Mouse (Mus musculus) heart, adult 9 months (tissue): ENCODE measurements around the gene BC035947.
"Not testable (repeated sequence)": the region's sequence is repeated elsewhere in the genome, so short reads cannot be mapped to it uniquely, and the experiment has no call there.

Source experiments
- DNase-seq, 2 experiments: peaks; one replicate each; pipeline ENCODE4 v3.0.0; 2022; ENCODE audit warnings: low spot score in 2 of 2

Gene BC035947

GRCm38 (mm10) chr1:78501856-78502255 is 10.1 kb downstream of the BC035947 start:
- DNase-seq, result not testable (repeated sequence)

- DNase-seq, result no peak
Measured at GRCm38 (mm10) chr1:78501036-78501435, 10.9 kb downstream of the BC035947 start.

GRCm38 (mm10) chr1:78490143-78490542 is 21.8 kb downstream of the BC035947 start:
- no peak for DNase-seq

GRCm38 (mm10) chr1:78488752-78489492 is 23.0 kb downstream of the BC035947 start, which contains the start of gene Farsb:
Gene Farsb, minus strand, starts transcription at chr1:78488897.
- peak; percentile 88 to 92 for DNase-seq

DNA sequence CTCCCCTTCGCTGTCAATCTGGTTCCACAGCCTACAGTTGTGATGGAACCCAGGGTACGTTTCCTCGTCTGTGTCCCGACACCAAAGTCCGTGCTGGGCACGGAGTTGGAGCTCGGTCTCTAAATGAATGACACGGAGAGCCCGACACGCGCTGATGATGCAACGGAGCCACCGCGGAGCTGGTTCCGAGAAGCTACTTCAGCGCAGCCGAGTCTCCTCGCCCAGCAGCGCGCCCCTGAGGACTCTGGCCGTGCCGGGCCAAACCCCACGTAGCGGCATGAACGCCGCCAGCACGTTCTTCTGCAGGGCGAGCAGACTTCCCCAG is 23.6 kb downstream of the BC035947 start:
- no peak for DNase-seq

DNA sequence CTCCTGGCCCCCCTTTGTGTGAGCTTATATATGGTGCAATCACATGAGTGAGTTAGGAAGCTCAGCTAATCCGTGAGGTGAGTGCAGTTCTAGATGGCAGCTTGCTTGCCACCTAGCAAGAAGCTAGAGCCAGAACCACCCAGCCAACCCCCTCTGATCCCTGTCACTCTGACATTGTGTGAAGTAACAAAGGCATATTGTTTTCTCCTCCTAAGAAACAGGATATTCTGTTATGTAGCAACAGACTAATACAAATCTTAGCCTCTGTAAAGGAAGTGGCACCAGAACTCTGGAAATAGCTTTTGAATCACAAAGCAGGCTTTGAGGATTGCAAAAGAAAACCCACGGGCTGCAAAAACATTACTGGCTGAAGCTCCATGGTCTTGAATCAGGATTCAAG is 27.6 kb downstream of the BC035947 start:
- no peak for DNase-seq

GRCm38 (mm10) chr1:78483430-78483829 is 28.5 kb downstream of the BC035947 start:
- DNase-seq, result no peak

- no peak for DNase-seq
Measured at GRCm38 (mm10) chr1:78472441-78472840, 39.5 kb downstream of the BC035947 start.

GRCm38 (mm10) chr1:78454659-78455058 is 57.3 kb downstream of the BC035947 start:
- DNase-seq, result no peak

DNA sequence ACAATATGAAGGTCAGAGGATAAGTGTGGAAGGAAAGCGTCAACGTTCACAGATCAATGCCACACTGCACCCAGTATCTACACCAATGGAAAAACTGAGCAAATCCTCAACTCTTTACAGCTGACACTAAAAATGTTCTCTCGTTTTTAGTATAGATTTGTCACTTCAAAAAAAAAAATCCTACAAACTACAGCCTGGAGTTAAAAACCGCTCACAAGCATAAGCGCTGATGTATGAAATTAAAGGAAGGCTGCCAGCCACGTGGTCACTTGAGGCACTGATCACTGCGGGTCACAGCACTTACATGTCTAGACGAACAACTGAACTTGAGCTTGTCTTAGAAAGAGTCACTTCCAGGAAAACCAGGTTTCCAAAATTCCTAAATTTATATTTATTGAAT is 58.1 kb downstream of the BC035947 start:
- no peak for DNase-seq

DNA sequence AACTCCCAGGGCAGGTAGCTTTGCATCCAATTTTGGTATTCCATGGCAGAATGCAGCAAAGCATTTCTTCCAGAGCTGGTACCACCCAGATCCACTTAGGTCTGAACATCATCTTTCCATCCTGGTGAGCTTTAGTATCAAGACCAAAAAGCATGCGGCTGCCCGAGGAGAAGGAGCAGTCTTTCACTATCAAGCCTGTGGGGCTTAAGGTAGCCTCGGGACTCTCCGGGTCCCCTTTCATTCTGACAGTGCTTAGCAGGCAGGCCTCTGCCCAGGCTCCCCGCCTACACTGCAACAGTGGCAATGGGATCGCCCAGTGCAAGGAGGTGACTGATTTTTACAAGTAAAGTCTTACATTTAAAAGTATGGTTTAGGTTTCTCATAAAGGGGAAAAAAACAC is 59.4 kb downstream of the BC035947 start:
- no peak for DNase-seq

DNA sequence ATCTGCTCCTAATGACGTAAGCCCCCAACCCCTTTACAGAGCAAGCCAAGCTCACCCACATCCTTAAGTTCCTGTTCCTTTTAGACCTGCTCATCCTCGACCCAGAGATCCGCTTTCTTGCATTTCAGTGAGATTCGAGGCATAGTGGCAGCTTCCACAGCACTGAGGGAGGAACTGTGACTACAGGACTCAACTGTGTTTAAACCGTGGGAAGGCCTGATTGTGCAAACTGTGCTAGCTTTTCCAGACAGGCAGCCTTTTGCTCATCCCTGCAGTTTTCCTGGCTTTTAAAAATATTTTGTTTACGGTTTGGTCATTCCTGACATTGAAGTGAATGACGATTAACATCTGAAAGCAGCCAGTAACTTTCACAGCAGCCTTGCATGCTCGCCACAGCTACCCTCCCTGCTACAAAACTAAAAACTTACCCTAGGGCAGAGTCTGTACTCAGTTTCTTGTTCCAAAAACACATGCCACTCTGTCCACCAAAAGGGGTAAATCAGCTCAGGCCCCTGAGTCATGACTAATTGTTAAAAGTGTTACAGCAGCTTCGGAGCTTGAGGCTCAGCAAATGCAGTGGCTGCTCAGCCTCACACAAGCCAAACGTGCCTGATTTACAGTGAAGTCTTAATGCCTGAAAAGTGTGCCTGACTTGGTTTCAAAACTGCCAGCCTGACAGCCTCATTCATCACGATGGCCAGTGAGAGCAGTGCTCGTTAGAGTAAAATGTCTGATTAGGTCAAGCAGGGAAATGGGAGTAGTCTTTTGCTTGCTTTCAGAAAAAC is 60.7 kb downstream of the BC035947 start:
- no peak for DNase-seq

- DNase-seq, result no peak
Measured at GRCm38 (mm10) chr1:78448091-78448490, 63.9 kb downstream of the BC035947 start.
